Mouse (Mus musculus): ENCODE measurements around the gene Jam2. TPM values are rescaled to one million over a fixed set of nuclear protein-coding genes. Genes with fewer than 3 reads are reported as not detected.

Gene Jam2
- total and polyA plus RNA-seq, 2 experiments from 2014 or later: 20.8 to 29.3 TPM

DNA sequence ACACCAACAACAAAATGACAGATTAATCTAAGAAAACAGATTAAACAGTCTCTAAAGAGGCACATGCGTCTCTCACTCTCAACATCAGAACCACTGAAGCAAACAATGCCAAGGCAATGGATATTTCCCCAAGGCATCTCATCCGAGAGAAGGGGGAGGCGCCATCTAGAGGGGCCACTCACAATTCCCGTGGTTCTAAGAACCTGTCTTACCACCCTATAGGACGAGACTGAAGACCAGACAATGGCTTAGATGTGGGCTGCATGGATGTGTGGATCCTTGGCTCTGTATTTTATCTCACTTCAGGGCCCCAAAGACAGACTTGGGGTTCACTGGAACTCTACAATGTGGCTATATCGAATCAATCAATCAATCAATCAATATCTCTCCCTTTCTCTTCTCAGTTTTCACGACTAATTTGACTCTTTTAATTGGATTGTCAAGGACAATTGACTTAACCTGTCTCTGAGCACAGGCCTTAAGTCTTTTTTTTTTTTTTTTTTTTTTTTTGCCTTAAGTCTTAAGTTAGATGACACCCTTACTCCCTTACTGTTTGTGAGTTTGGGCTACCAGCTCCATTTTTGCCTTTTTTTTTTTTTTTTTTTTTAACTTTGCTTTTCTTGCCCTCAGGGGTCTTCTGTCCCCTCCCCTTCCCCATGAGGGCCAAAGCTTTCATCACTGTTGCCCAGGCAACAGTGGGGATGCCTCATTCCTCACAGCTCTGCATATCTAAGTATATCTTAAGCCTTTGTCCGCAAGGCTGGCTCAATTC is 1.2 kb upstream of the Jam2 start:
- DNase-seq (ENCODE audit: low spot score): peak; percentile 43
- peak overlapping the region; percentile 57; the same call in 1 of the 2 replicates for H3K4me3 ChIP-seq (ENCODE audit: low read depth, low read length)
- ATAC-seq (ENCODE audit: low FRiP score): no peak

DNA sequence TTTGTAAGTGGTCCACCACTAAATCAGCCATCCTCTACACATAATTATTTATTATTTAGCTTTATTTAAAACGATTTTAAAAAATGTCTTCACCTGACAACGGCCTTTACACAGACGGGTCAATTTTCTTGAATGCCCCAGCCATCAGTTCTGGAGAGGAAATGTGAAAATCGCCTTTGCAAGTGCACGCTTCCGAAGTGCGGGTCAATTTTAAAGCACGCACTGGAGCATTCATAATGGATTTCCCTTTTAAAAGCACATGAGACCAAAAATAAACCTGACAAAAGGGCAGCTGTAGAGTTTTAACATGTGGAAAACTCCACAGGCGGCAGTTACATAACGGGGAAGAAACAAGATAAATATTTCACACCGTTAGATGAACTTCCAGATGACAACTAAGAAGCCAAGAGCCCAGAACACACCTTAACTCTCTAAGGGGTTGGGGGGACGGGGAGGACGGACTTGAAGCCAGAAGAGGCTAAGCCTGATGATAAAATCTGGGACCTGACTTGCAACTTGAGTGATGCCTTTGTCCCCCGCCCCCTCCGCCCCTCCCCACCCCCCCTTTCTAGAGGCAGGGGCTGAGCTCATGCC is 558 bp upstream of the Jam2 start:
- H3K4me2 ChIP-seq (ENCODE audit: low read depth, low read length, poor library complexity, severe bottlenecking): peak overlapping the region; percentile 98
- H3K36me3 ChIP-seq (ENCODE audit: insufficient read depth, low read length): no peaks in the 10 kb centered on the region
- peak overlapping the region; percentile 63; the same call in 1 of the 2 replicates for H3K9ac ChIP-seq (replicated peaks; ENCODE audit: low read length, poor library complexity, severe bottlenecking)
- H3K4me3 ChIP-seq (ENCODE audit: low read depth, low read length): peak overlapping the region; percentile 57
- under 1% methylated on average over 14 of the region's 15 CpGs for WGBS
- TF ChIP-seq CTCF (IDR thresholded peaks at IDR 0.05): no peak
- DNase-seq (ENCODE audit: low spot score): no peak
- H3K27ac ChIP-seq (ENCODE audit: low read depth, low read length): peak overlapping the region; percentile 38; the same call in 1 of the 2 replicates
- peak; percentile 5; the same call in 1 of the 2 replicates for ATAC-seq (ENCODE audit: low FRiP score)
- H3K27me3 ChIP-seq (ENCODE audit: insufficient read depth, low read length): no peaks in the 10 kb centered on the region
- 0 out of 2 replicates have a peak, but pooled peaks cover 4% of the 10 kb centered on the region for H3K4me1 ChIP-seq (ENCODE audit: insufficient read depth, low read length)
- H3K9me3 ChIP-seq (ENCODE audit: low read length): no peaks in the 10 kb centered on the region

More for the DNA sequence above, 1.2 kb upstream of the Jam2 start:
- Histone ChIP-seq H3K4me1 (ENCODE audit: insufficient read depth, low read length) (0 out of 2 replicates have a peak, but pooled peaks cover 4% of the 10 kb centered on the region), H3K4me2 (ENCODE audit: low read depth, low read length, poor library complexity, severe bottlenecking) (peak overlapping the region; percentile 98), H3K27me3 (ENCODE audit: insufficient read depth, low read length) (no peaks in the 10 kb centered on the region), H3K9ac (replicated peaks; ENCODE audit: low read length, poor library complexity, severe bottlenecking) (no peak overlapping the region), H3K27ac (ENCODE audit: low read depth, low read length) (no peak overlapping the region), H3K36me3 (ENCODE audit: insufficient read depth, low read length) (no peaks in the 10 kb centered on the region), H3K9me3 (ENCODE audit: low read length) (no peaks in the 10 kb centered on the region)
- WGBS: 13% methylated on average over 8 of the region's 8 CpGs
- TF ChIP-seq CTCF (IDR thresholded peaks at IDR 0.05): no peak

DNA sequence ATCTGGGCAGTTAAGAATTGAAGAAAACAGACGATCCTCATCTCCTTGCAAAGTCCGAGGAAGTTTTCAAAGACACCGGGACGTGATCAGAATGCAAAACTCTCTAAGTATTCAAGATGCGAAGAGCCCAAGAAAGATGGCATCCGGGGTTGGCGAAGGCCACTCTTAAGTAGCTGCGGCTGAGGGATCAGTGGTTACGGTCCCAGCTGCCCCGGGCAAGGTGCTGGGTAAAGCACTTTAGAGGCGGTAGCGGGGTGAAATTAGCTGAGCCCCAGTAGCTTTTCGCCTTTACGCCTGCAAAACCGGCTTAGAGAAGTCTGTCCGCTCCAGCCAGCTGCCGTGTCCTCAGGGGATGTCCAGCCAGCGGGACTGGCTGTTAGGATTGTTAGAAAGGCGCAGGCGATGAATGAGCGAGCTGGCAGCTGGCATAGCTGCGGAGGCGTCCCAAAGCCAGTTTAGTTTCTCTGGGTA is 873 bp downstream of the Jam2 start:
- ATAC-seq (ENCODE audit: low FRiP score): peak; percentile 53
- Histone ChIP-seq H3K4me3 (ENCODE audit: low read depth, low read length) (peak overlapping the region; percentile 57), H3K9ac (replicated peaks; ENCODE audit: low read length, poor library complexity, severe bottlenecking) (peak overlapping the region; percentile 63; the same call in 1 of the 2 replicates), H3K9me3 (ENCODE audit: low read length) (no peaks in the 10 kb centered on the region), H3K36me3 (ENCODE audit: insufficient read depth, low read length) (no peaks in the 10 kb centered on the region), H3K4me2 (ENCODE audit: low read depth, low read length, poor library complexity, severe bottlenecking) (peak overlapping the region; percentile 98), H3K4me1 (ENCODE audit: insufficient read depth, low read length) (0 out of 2 replicates have a peak, but pooled peaks cover 4% of the 10 kb centered on the region), H3K27me3 (ENCODE audit: insufficient read depth, low read length) (no peaks in the 10 kb centered on the region), H3K27ac (ENCODE audit: low read depth, low read length) (peak overlapping the region; percentile 78)
- DNase-seq (ENCODE audit: low spot score): peak; percentile 83
- no peak for TF ChIP-seq CTCF (IDR thresholded peaks at IDR 0.05)
- WGBS: 2% methylated on average over 23 of the region's 23 CpGs

DNA sequence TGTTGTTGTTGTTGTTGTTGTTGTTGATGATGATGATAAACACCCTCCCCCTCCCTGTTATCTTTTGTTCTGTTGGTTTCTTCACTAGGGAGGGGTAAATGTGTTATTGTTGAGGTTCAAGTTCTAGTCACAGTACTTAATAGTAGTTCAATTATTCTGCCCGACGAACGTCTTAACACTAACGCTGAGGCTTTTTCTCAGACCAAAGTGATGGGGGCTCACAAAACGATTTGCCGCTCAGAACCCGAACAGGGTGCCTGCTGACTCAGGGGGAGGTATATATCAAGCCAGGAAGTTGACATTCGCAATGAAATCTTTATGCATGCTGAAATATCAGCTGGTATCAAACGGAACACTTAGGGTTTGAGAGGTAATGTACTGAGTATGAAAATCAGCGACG is 1.4 kb downstream of the Jam2 start:
- no peak overlapping the region for H3K9ac ChIP-seq (replicated peaks; ENCODE audit: low read length, poor library complexity, severe bottlenecking)

DNA sequence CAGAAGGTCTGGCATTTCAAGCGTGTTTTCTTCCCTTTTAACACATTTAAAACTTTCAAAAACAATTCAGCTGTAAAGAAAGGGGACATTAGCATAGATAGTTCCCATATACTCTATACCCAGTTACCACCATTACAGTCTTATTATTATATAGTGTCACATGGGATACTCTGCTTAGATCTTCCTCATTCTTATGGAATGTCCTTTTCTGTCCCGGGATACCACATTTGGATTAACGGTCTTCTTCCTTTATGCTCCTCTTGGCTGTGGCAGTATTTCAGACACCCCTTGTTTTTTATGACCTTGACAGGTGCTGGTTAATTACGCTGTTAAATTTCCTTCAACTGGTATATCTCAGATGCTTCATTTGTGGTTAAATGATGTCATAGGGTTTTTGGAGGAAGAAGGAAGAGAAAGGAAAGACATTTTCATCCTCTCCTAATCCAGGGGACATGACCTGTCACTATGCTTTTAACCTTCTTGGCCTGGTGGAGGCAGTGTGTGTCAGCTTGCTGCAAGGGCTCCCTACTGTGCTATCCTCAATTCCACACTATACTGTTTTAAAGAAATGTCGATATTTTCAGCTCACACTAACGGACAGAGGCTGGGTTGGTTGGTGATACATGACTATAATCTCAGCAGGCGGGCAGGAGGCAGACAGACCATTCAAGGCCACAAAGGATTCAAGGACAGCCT is 2.3 kb downstream of the Jam2 start:
- Histone ChIP-seq H3K9ac (replicated peaks; ENCODE audit: low read length, poor library complexity, severe bottlenecking) (no peak overlapping the region), H3K4me3 (ENCODE audit: low read depth, low read length) (peak overlapping the region; percentile 57; the same call in 1 of the 2 replicates), H3K4me2 (ENCODE audit: low read depth, low read length, poor library complexity, severe bottlenecking) (peak overlapping the region; percentile 98), H3K27ac (ENCODE audit: low read depth, low read length) (no peak overlapping the region), H3K9me3 (ENCODE audit: low read length) (no peaks in the 10 kb centered on the region), H3K4me1 (ENCODE audit: insufficient read depth, low read length) (0 out of 2 replicates have a peak, but pooled peaks cover 4% of the 10 kb centered on the region), H3K27me3 (ENCODE audit: insufficient read depth, low read length) (no peaks in the 10 kb centered on the region), H3K36me3 (ENCODE audit: insufficient read depth, low read length) (no peaks in the 10 kb centered on the region)
- 35% methylated on average over 7 of the region's 7 CpGs for WGBS
- ATAC-seq (ENCODE audit: low FRiP score): no peak
- DNase-seq (ENCODE audit: low spot score): peak; percentile 17
- peak; percentile 57 for TF ChIP-seq CTCF (IDR thresholded peaks at IDR 0.05)

More for the DNA sequence above, 1.4 kb downstream of the Jam2 start:
- Histone ChIP-seq H3K36me3 (ENCODE audit: insufficient read depth, low read length) (no peaks in the 10 kb centered on the region), H3K27ac (ENCODE audit: low read depth, low read length) (no peak overlapping the region), H3K27me3 (ENCODE audit: insufficient read depth, low read length) (no peaks in the 10 kb centered on the region), H3K4me2 (ENCODE audit: low read depth, low read length, poor library complexity, severe bottlenecking) (peak overlapping the region; percentile 98), H3K9me3 (ENCODE audit: low read length) (no peaks in the 10 kb centered on the region), H3K4me1 (ENCODE audit: insufficient read depth, low read length) (0 out of 2 replicates have a peak, but pooled peaks cover 4% of the 10 kb centered on the region), H3K4me3 (ENCODE audit: low read depth, low read length) (peak overlapping the region; percentile 57)
- DNase-seq (ENCODE audit: low spot score) (no peak), ATAC-seq (ENCODE audit: low FRiP score) (no peak)
- no peak for TF ChIP-seq CTCF (IDR thresholded peaks at IDR 0.05)
- WGBS: 10% methylated on average over 11 of the region's 11 CpGs

All from midbrain, postnatal 0 days (tissue).